Mouse (Mus musculus): ENCODE results near the gene Grik2. TPM values are rescaled to one million over a fixed set of nuclear protein-coding genes. Genes with fewer than 3 reads are reported as not detected.
"Not testable (repeated sequence)": the region's sequence is repeated elsewhere in the genome, so short reads cannot be mapped to it uniquely, and the experiment has no call there.

The Grik2 gene
- polyA plus RNA-seq, 1 experiment from 2014 or later: 0.13 TPM

- not testable (repeated sequence) for H3K4me3 ChIP-seq; H3K4me2 ChIP-seq; H3K9ac ChIP-seq; ATAC-seq; H3K27ac ChIP-seq; H3K27me3 ChIP-seq (replicated peaks); H3K36me3 ChIP-seq; H3K4me1 ChIP-seq; H3K9me3 ChIP-seq (replicated peaks)
- WGBS (ENCODE audit: insufficient replicate concordance): 63% methylated on average over 6 of the region's 6 CpGs
Measured at GRCm38 (mm10) chr10:49237356-49237755, 551.2 kb downstream of the Grik2 start.

DNA sequence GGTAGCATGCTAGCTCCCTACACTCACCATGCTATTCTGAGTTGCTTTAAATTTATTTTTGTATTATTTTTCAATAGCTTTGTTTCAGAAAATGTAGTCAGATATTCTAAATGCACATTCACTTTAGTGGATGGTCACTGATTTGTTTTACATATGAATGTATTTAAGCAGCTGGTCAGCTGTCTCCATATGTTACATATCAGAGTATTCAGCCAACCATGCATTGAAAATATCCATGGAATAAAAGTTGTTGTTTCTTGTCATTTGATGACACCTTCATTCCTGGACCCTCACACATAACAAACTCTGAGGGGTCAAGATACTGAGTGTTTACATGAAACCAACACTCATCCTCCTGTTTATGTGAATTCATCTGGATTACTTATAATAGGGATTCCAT lies 551.7 kb downstream of the Grik2 start:
- H3K36me3 ChIP-seq; H3K9ac ChIP-seq; ATAC-seq; H3K27me3 ChIP-seq (replicated peaks); H3K9me3 ChIP-seq (replicated peaks); H3K4me2 ChIP-seq; H3K4me1 ChIP-seq; H3K27ac ChIP-seq; H3K4me3 ChIP-seq: not testable (repeated sequence)

- Histone ChIP-seq H3K4me1 (no peaks in the 10 kb centered on the region), H3K4me3 (no peak overlapping the region), H3K27ac (no peak overlapping the region), H3K27me3 (replicated peaks) (no peaks in the 10 kb centered on the region), H3K36me3 (no peaks in the 10 kb centered on the region), H3K9me3 (replicated peaks) (no peaks in the 10 kb centered on the region), H3K9ac (no peak overlapping the region), H3K4me2 (no peak overlapping the region)
- no peak for ATAC-seq
- WGBS (ENCODE audit: insufficient replicate concordance): 61% methylated on average over 1 of the region's 1 CpGs
Measured at GRCm38 (mm10) chr10:49220096-49220495, 568.5 kb downstream of the Grik2 start.

DNA sequence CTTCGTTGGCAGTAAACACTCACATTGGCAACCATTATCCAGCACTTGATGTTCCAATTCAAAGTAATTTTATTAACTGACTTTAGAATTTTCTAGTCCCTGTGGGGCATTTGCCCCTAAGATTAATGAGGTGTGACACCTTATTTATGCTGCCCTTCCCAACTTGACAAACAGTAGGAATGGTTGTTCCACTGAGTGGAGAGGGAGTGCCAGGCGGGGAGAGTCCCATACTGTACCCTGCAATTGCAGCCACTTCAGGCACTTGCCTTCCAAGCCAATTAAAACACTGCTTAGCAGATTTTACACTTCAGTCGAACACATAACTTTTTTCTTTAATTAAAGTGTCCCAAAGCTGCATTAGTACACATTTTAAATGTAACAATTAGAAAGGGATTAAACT lies 568.9 kb downstream of the Grik2 start:
- H3K9me3 ChIP-seq (replicated peaks): no peaks in the 10 kb centered on the region
- H3K4me1 ChIP-seq: no peaks in the 10 kb centered on the region
- 42% methylated on average over 3 of the region's 3 CpGs for WGBS (ENCODE audit: insufficient replicate concordance)
- no peak overlapping the region for H3K9ac ChIP-seq
- H3K4me2 ChIP-seq: no peak overlapping the region
- H3K36me3 ChIP-seq: no peaks in the 10 kb centered on the region
- no peak overlapping the region for H3K27ac ChIP-seq
- ATAC-seq: no peak
- no peaks in the 10 kb centered on the region for H3K27me3 ChIP-seq (replicated peaks)
- no peak overlapping the region for H3K4me3 ChIP-seq

DNA sequence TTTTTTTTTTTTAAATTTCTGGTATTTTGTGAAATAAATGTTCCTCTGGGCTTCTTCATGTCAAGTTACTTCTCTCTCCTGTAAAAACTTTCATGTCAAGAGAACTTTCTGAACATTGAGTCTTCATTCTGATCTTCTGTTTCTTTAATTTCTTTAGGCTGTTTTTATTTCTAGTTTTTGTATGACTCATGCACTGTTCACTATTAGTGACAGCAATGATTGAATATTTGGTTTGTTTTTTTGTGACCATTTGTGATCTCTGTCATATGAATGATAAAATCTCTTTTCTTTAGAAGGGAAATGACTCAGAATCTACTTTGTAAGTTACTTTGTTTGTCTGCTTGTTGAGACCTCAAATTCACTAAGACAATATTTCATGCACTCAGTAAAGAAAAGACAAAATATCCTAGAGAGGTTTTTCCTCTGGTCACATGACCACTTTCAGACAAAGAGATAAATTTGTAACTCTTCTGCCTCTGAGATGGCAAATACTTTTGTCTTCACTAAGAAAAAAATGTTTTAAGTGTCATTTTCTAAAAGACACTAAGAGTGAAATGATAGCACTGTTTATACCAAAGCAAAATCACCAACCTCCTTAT lies 596.7 kb downstream of the Grik2 start:
- Histone ChIP-seq H3K4me2 (no peak overlapping the region), H3K27me3 (replicated peaks) (no peaks in the 10 kb centered on the region), H3K4me3 (no peak overlapping the region), H3K27ac (no peak overlapping the region), H3K4me1 (no peaks in the 10 kb centered on the region), H3K9ac (no peak overlapping the region), H3K9me3 (replicated peaks) (no peaks in the 10 kb centered on the region), H3K36me3 (no peaks in the 10 kb centered on the region)
- ATAC-seq: no peak

DNA sequence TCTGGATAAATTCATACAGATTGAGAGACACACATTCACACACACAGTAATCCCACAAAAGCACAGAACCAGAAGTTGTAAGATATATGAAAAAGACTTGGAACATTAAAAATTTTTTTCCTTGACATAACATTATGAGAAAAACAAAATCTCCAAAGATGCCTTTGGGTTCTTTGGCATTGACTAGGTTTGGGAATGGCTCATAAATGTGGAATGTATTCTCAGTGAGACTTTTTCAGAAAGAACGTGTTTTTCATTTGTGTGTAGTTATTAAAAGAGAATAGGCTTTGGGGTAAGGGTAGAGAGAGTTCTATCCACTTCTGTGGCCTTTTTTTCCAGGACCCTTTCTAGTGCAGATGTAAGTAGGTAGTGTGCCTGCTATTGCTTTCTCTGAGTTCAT lies 597.3 kb downstream of the Grik2 start:
- Histone ChIP-seq H3K4me2 (no peak overlapping the region), H3K4me3 (no peak overlapping the region), H3K4me1 (no peaks in the 10 kb centered on the region), H3K9me3 (replicated peaks) (no peaks in the 10 kb centered on the region), H3K27me3 (replicated peaks) (no peaks in the 10 kb centered on the region), H3K9ac (no peak overlapping the region), H3K27ac (no peak overlapping the region), H3K36me3 (no peaks in the 10 kb centered on the region)
- WGBS (ENCODE audit: insufficient replicate concordance): 69% methylated on average over 1 of the region's 1 CpGs
- ATAC-seq: no peak

DNA sequence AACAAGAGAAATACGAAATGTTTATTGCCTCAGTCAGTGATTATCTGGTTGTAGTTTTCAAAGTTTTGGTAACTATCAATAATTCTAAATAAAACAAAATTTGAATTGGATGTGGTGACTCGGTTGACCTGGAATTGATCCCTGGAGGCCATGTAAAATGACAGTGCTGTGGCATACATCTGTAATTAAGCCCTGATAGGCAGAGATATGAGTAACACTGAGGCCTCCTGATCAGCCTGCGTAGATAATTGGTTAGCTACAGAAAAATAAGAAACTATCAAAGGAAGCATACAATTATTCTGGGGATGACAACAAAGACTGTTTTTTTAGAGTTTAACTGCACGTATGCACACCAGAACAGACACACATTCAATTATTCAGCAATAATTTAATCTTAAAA lies 634.4 kb downstream of the Grik2 start:
- Histone ChIP-seq H3K4me2 (no peak overlapping the region), H3K36me3 (no peaks in the 10 kb centered on the region), H3K4me1 (no peaks in the 10 kb centered on the region), H3K4me3 (no peak overlapping the region), H3K9ac (no peak overlapping the region), H3K27ac (no peak overlapping the region), H3K9me3 (replicated peaks) (no peaks in the 10 kb centered on the region), H3K27me3 (replicated peaks) (no peaks in the 10 kb centered on the region)
- no peak for ATAC-seq
- WGBS (ENCODE audit: insufficient replicate concordance): 58% methylated on average over 4 of the region's 4 CpGs

- not testable (repeated sequence) for H3K4me3 ChIP-seq; H3K36me3 ChIP-seq; H3K27ac ChIP-seq; H3K4me1 ChIP-seq; H3K27me3 ChIP-seq (replicated peaks); H3K9ac ChIP-seq; ATAC-seq; H3K9me3 ChIP-seq (replicated peaks); H3K4me2 ChIP-seq
- WGBS (ENCODE audit: insufficient replicate concordance): 55% methylated on average over 4 of the region's 4 CpGs
Measured at GRCm38 (mm10) chr10:49151496-49151895, 637.1 kb downstream of the Grik2 start.

DNA sequence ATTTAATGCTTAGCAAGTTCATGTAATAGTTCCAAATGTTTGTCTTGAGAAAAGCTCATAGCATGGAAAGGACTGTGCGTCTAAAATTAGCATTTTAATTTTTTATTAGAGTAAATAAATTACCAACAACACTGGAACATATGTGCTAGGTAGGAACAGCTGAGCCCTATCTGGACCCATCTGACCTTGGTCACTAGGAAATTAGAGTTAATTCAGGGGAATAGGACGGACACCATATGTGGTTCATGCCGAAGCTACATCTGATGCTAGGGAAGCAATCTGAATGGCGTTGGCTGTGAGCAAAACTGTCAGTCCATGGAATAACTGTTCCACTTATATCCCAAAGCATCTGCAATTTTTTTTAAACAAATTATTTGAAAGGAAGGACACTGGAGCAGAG lies 638.9 kb downstream of the Grik2 start:
- no peaks in the 10 kb centered on the region for H3K36me3 ChIP-seq
- H3K27me3 ChIP-seq (replicated peaks): no peaks in the 10 kb centered on the region
- no peak overlapping the region for H3K4me2 ChIP-seq
- H3K4me1 ChIP-seq: no peaks in the 10 kb centered on the region
- no peak overlapping the region for H3K4me3 ChIP-seq
- WGBS (ENCODE audit: insufficient replicate concordance): 80% methylated on average over 4 of the region's 4 CpGs
- no peaks in the 10 kb centered on the region for H3K9me3 ChIP-seq (replicated peaks)
- no peak overlapping the region for H3K9ac ChIP-seq
- no peak for ATAC-seq
- H3K27ac ChIP-seq: no peak overlapping the region

DNA sequence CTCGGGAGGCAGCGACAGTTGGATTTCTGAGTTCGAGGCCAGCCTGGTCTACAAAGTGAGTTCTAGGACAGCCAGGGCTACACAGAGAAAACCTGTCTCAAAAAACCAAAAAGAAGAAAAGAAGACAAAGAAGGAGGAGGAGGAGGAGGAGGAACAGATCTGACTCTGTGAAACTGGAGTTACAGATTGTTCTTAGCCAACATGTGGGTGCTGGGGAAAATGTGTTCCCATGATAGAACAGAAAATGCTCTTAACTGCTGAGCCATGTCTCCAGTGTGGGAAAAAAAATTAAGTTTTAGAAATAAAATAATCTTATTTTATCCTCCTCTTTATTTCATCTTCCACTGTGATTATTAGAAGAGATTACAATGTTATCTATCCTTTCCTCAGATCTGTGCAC lies 645.9 kb downstream of the Grik2 start:
- no peak overlapping the region for H3K27ac ChIP-seq
- H3K9me3 ChIP-seq (replicated peaks): no peaks in the 10 kb centered on the region
- no peaks in the 10 kb centered on the region for H3K36me3 ChIP-seq
- no peak for ATAC-seq
- 75% methylated on average over 3 of the region's 3 CpGs for WGBS (ENCODE audit: insufficient replicate concordance)
- no peak overlapping the region for H3K9ac ChIP-seq
- H3K4me1 ChIP-seq: no peaks in the 10 kb centered on the region
- H3K27me3 ChIP-seq (replicated peaks): no peaks in the 10 kb centered on the region
- H3K4me2 ChIP-seq: no peak overlapping the region
- no peak overlapping the region for H3K4me3 ChIP-seq

DNA sequence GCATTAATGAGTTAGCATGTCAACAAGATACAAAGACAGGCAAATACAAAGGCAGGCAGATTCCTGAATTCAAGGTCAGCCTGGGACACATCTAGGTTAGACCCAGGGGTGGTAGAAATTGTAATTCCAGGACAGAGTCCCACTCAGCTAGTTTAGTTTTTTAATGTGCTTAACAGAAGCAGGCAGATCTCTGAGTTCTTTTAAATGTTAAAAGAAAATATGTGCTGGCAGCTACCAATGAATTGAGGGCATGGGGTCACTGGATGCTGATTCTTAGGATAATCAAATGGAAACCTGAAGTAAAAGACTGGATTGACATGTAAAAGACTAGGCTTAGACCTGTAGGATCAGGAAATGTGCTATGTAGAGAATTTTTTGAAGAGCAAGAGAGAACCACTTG lies 651.8 kb downstream of the Grik2 start:
- Histone ChIP-seq H3K9ac (no peak overlapping the region), H3K27ac (no peak overlapping the region), H3K4me3 (no peak overlapping the region), H3K27me3 (replicated peaks) (no peaks in the 10 kb centered on the region), H3K36me3 (no peaks in the 10 kb centered on the region), H3K4me1 (no peaks in the 10 kb centered on the region), H3K4me2 (no peak overlapping the region), H3K9me3 (replicated peaks) (no peaks in the 10 kb centered on the region)
- no peak for ATAC-seq

DNA sequence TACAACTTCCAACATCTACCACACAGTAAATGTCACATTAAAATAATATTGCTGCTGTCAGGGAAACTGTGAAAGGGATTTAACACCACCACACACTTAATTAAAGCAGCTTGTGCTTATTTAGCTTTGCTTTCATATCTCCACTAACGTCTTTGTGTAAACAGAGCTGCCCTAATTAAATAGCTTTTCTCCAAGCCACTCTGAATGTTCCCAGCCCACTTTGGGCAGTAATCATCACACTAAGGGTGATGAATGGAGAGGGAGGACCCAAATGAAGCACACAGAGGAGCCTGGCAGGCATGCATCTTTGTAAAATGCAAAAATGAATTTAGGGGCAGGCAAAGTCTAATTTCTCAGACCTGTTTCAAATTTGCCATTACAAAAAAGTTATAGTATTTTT lies 657.3 kb downstream of the Grik2 start:
- no peak for ATAC-seq
- no peak overlapping the region for H3K9ac ChIP-seq
- H3K4me1 ChIP-seq: no peaks in the 10 kb centered on the region
- no peak overlapping the region for H3K4me3 ChIP-seq
- 21% methylated on average over 1 of the region's 1 CpGs for WGBS (ENCODE audit: insufficient replicate concordance)
- H3K4me2 ChIP-seq: no peak overlapping the region
- no peak overlapping the region for H3K27ac ChIP-seq
- no peaks in the 10 kb centered on the region for H3K9me3 ChIP-seq (replicated peaks)
- H3K27me3 ChIP-seq (replicated peaks): no peaks in the 10 kb centered on the region
- H3K36me3 ChIP-seq: no peaks in the 10 kb centered on the region

- ATAC-seq: no peak
- Histone ChIP-seq H3K27me3 (replicated peaks) (no peaks in the 10 kb centered on the region), H3K4me3 (no peak overlapping the region), H3K4me1 (no peaks in the 10 kb centered on the region), H3K36me3 (no peaks in the 10 kb centered on the region), H3K9ac (no peak overlapping the region), H3K27ac (no peak overlapping the region), H3K4me2 (no peak overlapping the region), H3K9me3 (replicated peaks) (no peaks in the 10 kb centered on the region)
Measured at GRCm38 (mm10) chr10:49050339-49050738, 738.2 kb downstream of the Grik2 start.

Data from liver, embryonic 12.5 days (tissue).